Mouse (Mus musculus) heart, postnatal 0 days (tissue): ENCODE measurements around the gene Ints4.

Source experiments
- CTCF ChIP-seq: IDR thresholded peaks from 2 replicates; pipeline ENCODE4 v1.5.1; 2016; ENCODE audit warnings: antibody characterized with exemption, control low read depth, low read depth
- EP300 ChIP-seq: IDR thresholded peaks from 2 replicates; pipeline ENCODE4 v1.6.1; 2016; ENCODE audit warnings: antibody characterized with exemption, low read depth

DNA sequence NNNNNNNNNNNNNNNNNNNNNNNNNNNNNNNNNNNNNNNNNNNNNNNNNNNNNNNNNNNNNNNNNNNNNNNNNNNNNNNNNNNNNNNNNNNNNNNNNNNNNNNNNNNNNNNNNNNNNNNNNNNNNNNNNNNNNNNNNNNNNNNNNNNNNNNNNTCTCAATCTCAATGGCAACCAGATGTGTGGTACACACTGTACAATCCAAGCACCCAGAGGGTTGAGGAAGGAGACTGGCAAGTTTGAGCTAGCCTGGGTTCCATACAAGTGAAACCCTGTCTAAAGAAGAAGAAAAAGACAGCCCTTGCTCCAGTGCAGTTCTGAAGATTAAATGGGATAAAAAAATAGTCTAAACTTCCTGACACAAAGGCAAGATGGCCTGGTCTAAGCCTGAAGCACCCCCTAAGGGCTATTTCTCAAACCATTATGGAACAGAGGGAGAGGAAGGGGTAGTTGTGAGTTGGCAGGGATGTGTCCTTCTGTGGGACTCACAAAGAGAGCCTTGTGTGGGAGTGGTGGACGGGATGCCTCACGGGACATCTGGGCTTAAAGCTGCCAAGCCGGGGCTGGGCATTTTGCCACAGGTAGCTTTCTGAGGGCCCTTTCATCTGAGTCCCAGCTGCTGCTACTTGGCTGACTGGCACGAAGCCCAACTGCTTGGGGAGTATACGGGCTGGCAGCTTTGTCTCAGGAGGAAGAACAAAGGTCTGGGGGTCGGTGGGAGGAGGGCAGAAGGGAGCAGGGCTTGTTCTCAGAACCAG, 34.4 kb upstream of the Ints4 start:
- TF ChIP-seq CTCF (no peak), EP300 (no peak)
